Mouse (Mus musculus) liver, adult 2 months (tissue): ENCODE data around the gene Shisa5. TPM values are rescaled to one million over a fixed set of nuclear protein-coding genes. Genes with fewer than 3 reads are reported as not detected.

Experiments
- DNase-seq: peaks from one replicate; pipeline ENCODE4 v3.0.0-alpha.2; 2011; ENCODE audit warnings: low read depth, low spot score; ENCODE audit errors: extremely low read depth
- H3K27ac ChIP-seq: fragments of 200-500 bp; replicated peaks from 2 replicates; pipeline ENCODE4 v1.5.1; 2012; ENCODE audit warnings: low read depth, mild to moderate bottlenecking, control low read depth, inconsistent platforms, low read length; ENCODE audit not compliant: insufficient read depth
- H3K27me3 ChIP-seq: fragments of 200-500 bp; 2 replicates; pipeline ENCODE4 v1.6.1; 2012; ENCODE audit warnings: mild to moderate bottlenecking, moderate library complexity, low read length, inconsistent platforms; ENCODE audit not compliant: control insufficient read depth, insufficient read depth
- H3K36me3 ChIP-seq: fragments of 200-500 bp; 2 replicates; pipeline ENCODE4 v1.6.1; 2012; ENCODE audit warnings: low read length, inconsistent platforms; ENCODE audit not compliant: control insufficient read depth, insufficient read depth
- H3K4me1 ChIP-seq: fragments of 200-500 bp; 2 replicates; pipeline ENCODE4 v1.6.1; 2011; ENCODE audit warnings: low read length; ENCODE audit not compliant: control insufficient read depth, insufficient read depth
- H3K4me3 ChIP-seq: fragments of 200-500 bp; 2 replicates; pipeline ENCODE4 v1.5.1; 2011; ENCODE audit warnings: low read depth, mild to moderate bottlenecking, control low read depth, low read length, moderate library complexity; ENCODE audit not compliant: insufficient read depth
- H3K79me2 ChIP-seq: fragments of 200-500 bp; 2 replicates; pipeline ENCODE4 v1.6.1; 2012; ENCODE audit warnings: inconsistent platforms, mild to moderate bottlenecking, low read length, moderate library complexity; ENCODE audit not compliant: control insufficient read depth, insufficient read depth
- H3K9ac ChIP-seq: fragments of 200-500 bp; 2 replicates; pipeline ENCODE4 v1.6.1; 2012; ENCODE audit warnings: low read depth, mild to moderate bottlenecking, control low read depth, inconsistent platforms, low read length
- CTCF ChIP-seq: fragments of 200-500 bp; IDR thresholded peaks from 2 replicates; pipeline ENCODE4 v1.5.1; 2011; ENCODE audit warnings: low read depth, low read length, control low read depth
- POLR2A ChIP-seq: fragments of 200-500 bp; IDR thresholded peaks from 2 replicates; pipeline ENCODE4 v1.6.1; 2011; ENCODE audit warnings: low read length, control low read depth; ENCODE audit not compliant: insufficient read depth; ENCODE audit errors: extremely low read depth
- WGBS: fragments of 180-500 bp; shearing (Covaris S2); methylation state at CpG from one replicate; pipeline ENCODE4 v1.1.7; 2018; 5-methylcytosine and 5-hydroxymethylcytosine counted together
- polyA plus RNA-seq: library from polyadenylated mRNA; depleted of rRNA; stranded (reverse); fragments of >200 nt; gene quantifications from 2 replicates; pipeline ENCODE4 v1.2.3, GENCODE M21; 2012
- total RNA-seq: library from RNA; depleted of rRNA; stranded (reverse); fragments of >200 nt; gene quantifications from 2 replicates; pipeline ENCODE4 v1.2.3, GENCODE M21; 2014

Gene Shisa5
- total and polyA plus RNA-seq, 2 experiments: 23.8 to 205 TPM

GRCm38 (mm10) chr9:109093786-109094552, 55.6 kb downstream of the Shisa5 start:
- 0 out of 2 replicates have a peak, but pooled peaks have one; percentile 33 for TF ChIP-seq POLR2A
- TF ChIP-seq CTCF: no peak
- Histone ChIP-seq H3K4me1 (peaks cover 33% of the 10 kb centered on the region), H3K4me3 (peak overlapping the region; percentile 5), H3K27ac (peak overlapping the region; percentile 92), H3K79me2 (peaks cover 2% of the 10 kb centered on the region; the same call in 1 of the 2 replicates), H3K36me3 (no peaks in the 10 kb centered on the region), H3K27me3 (no peaks in the 10 kb centered on the region), H3K9ac (peak overlapping the region; percentile 25)
- 9% methylated on average over 11 of the region's 11 CpGs for WGBS
- DNase-seq: peak; percentile 87

GRCm38 (mm10) chr9:109094553-109095136, 56.3 kb downstream of the Shisa5 start:
- Histone ChIP-seq H3K4me1 (peaks cover 34% of the 10 kb centered on the region), H3K27me3 (no peaks in the 10 kb centered on the region), H3K27ac (peak overlapping the region; percentile 92), H3K9ac (peak overlapping the region; percentile 72), H3K4me3 (peak overlapping the region; percentile 82), H3K79me2 (peaks cover 8% of the 10 kb centered on the region), H3K36me3 (no peaks in the 10 kb centered on the region)
- DNase-seq: peak; percentile 71
- no peak for TF ChIP-seq CTCF
- TF ChIP-seq POLR2A: no peak
- 4% methylated on average over 21 of the region's 21 CpGs for WGBS

- H3K36me3 ChIP-seq: no peaks in the 10 kb centered on the region
- TF ChIP-seq CTCF (no peak), POLR2A (0 out of 2 replicates have a peak, but pooled peaks have one; percentile 30)
- 1% methylated on average over 99 of the region's 102 CpGs for WGBS
- H3K79me2 ChIP-seq: peaks cover 12% of the 10 kb centered on the region
- no peaks in the 10 kb centered on the region for H3K27me3 ChIP-seq
- DNase-seq: no peak
- H3K4me1 ChIP-seq: peaks cover 30% of the 10 kb centered on the region
- H3K9ac ChIP-seq: peak within 1 kb of the TSS; percentile 89
- H3K4me3 ChIP-seq: peak within 1 kb of the TSS; percentile 82
- peak within 1 kb of the TSS; percentile 92 for H3K27ac ChIP-seq
Measured at GRCm38 (mm10) chr9:109095137-109095982, 57.0 kb downstream of the Shisa5 start, which contains the start of gene Plxnb1. Gene Plxnb1, plus strand, starts transcription at chr9:109095389.

- Histone ChIP-seq H3K4me1 (peaks cover 26% of the 10 kb centered on the region), H3K4me3 (peak overlapping the region; percentile 82), H3K9ac (peak overlapping the region; percentile 89), H3K27ac (peak overlapping the region; percentile 60), H3K27me3 (no peaks in the 10 kb centered on the region), H3K79me2 (peaks cover 12% of the 10 kb centered on the region), H3K36me3 (no peaks in the 10 kb centered on the region)
- DNase-seq: peak; percentile 57
- WGBS: 22% methylated on average over 9 of the region's 9 CpGs
- no peak for TF ChIP-seq POLR2A
- TF ChIP-seq CTCF: no peak
Measured at GRCm38 (mm10) chr9:109096251-109096661, 57.9 kb downstream of the Shisa5 start.

GRCm38 (mm10) chr9:109096856-109097255, 58.5 kb downstream of the Shisa5 start:
- WGBS: 26% methylated on average over 6 of the region's 6 CpGs
- H3K36me3 ChIP-seq: no peaks in the 10 kb centered on the region
- DNase-seq: no peak
- peak overlapping the region; percentile 60 for H3K27ac ChIP-seq
- TF ChIP-seq CTCF (no peak), POLR2A (no peak)
- peak overlapping the region; percentile 29 for H3K9ac ChIP-seq
- H3K27me3 ChIP-seq: no peaks in the 10 kb centered on the region
- H3K4me3 ChIP-seq: 0 out of 2 replicates have a peak overlapping the region, but pooled peaks have one; percentile 3
- H3K4me1 ChIP-seq: peaks cover 26% of the 10 kb centered on the region
- H3K79me2 ChIP-seq: peaks cover 12% of the 10 kb centered on the region
